Mouse (Mus musculus): ENCODE results near the gene Npepl1. TPM values are rescaled to one million over a fixed set of nuclear protein-coding genes. Genes with fewer than 3 reads are reported as not detected.

Gene Npepl1
- total RNA-seq, 2 experiments from 2014 or later = 45.6 to 45.9 TPM

GRCm38 (mm10) chr2:174160461-174160860, 50.3 kb downstream of the Npepl1 start:
- DNase-seq = no peak
- intact Hi-C loops (cut with DNase I; ENCODE audit: low total_unique reads) = no loop called here

Other genes with a start within 250 kb of the Npepl1 start
- 10 to 100 TPM; 22.1 to 26.1 TPM for gene Stx16, start 34.0 kb upstream of the Npepl1 start, total RNA-seq (2021)
- gene Gnas, start 174.0 kb downstream of the Npepl1 start, total RNA-seq (2021) = 1,000 to 10,000 TPM; 1,660 to 1,705 TPM
- 1 to 10 TPM; 3.1 to 3.2 TPM for gene Gm20721, start 236.4 kb downstream of the Npepl1 start, total RNA-seq (2021)